Mouse (Mus musculus): ENCODE measurements around the gene Ccdc182.

- no peak for TF ChIP-seq POLR2A (IDR thresholded peaks at IDR 0.05; ENCODE audit: extremely low read depth, insufficient read depth, low read length)
- no peak for TF ChIP-seq CTCF (IDR thresholded peaks at IDR 0.05; ENCODE audit: low read depth, low read length)
These were observed 18.9 kb upstream of the Ccdc182 start for GRCm38 (mm10) chr11:88274901-88275498.

Data from liver, adult 2 months (tissue).